Mouse (Mus musculus): ENCODE data around the gene Ube4a.

- TF ChIP-seq CTCF (IDR thresholded peaks at IDR 0.05; ENCODE audit: extremely low read depth, insufficient read depth, insufficient read length, insufficient replicate concordance) (no peak), POLR2A (IDR thresholded peaks at IDR 0.05; ENCODE audit: low read depth, low read length) (no peak)
Measured at GRCm38 (mm10) chr9:44982081-44982480, 16.7 kb upstream of the Ube4a start.
